14 mouse cellular contexts compared by ENCODE assay signal in the genomic region with DNA sequence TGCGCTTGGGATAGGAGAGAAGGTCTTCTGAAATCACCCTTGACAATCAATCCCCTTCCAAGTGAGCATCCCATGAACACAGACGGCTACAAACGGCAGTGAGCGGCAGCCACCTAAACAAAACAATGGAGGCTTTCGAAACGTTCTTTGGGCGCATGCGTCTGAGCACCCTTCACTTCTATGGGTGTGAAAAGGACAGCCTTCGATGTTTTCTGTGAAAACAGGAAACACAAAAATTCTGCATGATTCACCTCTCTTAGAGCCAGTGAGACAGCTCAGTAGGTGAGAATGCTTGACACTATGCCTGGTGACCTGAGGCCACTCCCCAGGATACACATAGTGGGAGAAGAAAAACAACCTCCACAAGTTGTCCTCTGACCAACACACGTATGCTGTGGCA.
"Had no signal": no experiment of that assay in that cellular context is flagged by ENCODE, and none has a peak within 500 bp of the region (broad histone marks: within the 10 kb centered on the region; RNA-seq: fewer than 3 reads in every experiment).

No protein-coding gene starts in this region.

- H3K9ac ChIP-seq: liver, embryonic 14.5 days; liver, postnatal 0 days; lung, embryonic 14.5 days; midbrain, embryonic 12.5 days; midbrain, embryonic 15.5 days had no signal

- H3K4me2 ChIP-seq: lung, embryonic 14.5 days; midbrain, embryonic 12.5 days; midbrain, embryonic 15.5 days had no signal

- H3K27ac ChIP-seq: kidney, postnatal 0 days; left cerebral cortex, adult 2 months; liver, embryonic 14.5 days; macrophage; midbrain, embryonic 12.5 days; midbrain, embryonic 15.5 days had no signal

- ATAC-seq: intestine, postnatal 0 days; liver, postnatal 0 days; lung, postnatal 0 days; midbrain, embryonic 15.5 days had no signal

- H3K27me3 ChIP-seq: midbrain, embryonic 12.5 days; midbrain, embryonic 15.5 days had no signal

- H3K4me3 ChIP-seq: left cerebral cortex, adult 2 months; midbrain, embryonic 12.5 days; midbrain, embryonic 15.5 days had no signal

- H3K9me3 ChIP-seq: midbrain, embryonic 12.5 days; midbrain, embryonic 15.5 days had no signal

- DNase-seq: kidney, postnatal 25 days; layer of hippocampus, postnatal 36 days; liver, postnatal 0 days; lung, embryonic 14.5 days; thymus, adult 18-20 months; thymus, postnatal 36 days had no signal

- H3K36me3 ChIP-seq: midbrain, embryonic 12.5 days; midbrain, embryonic 15.5 days had no signal
